Mouse (Mus musculus): ENCODE data around the gene Gbf1. TPM values are rescaled to one million over a fixed set of nuclear protein-coding genes. Genes with fewer than 3 reads are reported as not detected.

The Gbf1 gene
- polyA plus RNA-seq, 1 experiment from 2014 or later, result 32.9 TPM

- H3K9ac ChIP-seq (ENCODE audit: low read depth, low read length), result no peak overlapping the region
- no peak overlapping the region for H3K4me3 ChIP-seq (replicated peaks; ENCODE audit: low read depth, low read length)
- H3K27ac ChIP-seq, result no peak overlapping the region
- no peaks in the 10 kb centered on the region for H3K36me3 ChIP-seq (ENCODE audit: insufficient read depth, low read length)
- no peaks in the 10 kb centered on the region for H3K9me3 ChIP-seq (replicated peaks; ENCODE audit: low read length)
- DNase-seq (ENCODE audit: low spot score), result peak; percentile 67
- 12% methylated on average over 16 of the region's 16 CpGs for WGBS
- TF ChIP-seq CTCF (IDR thresholded peaks at IDR 0.05; ENCODE audit: low read depth), result no peak
- 0 out of 2 replicates have a peak overlapping the region, but pooled peaks have one; percentile 14 for H3K4me2 ChIP-seq (ENCODE audit: low read length)
- H3K27me3 ChIP-seq (ENCODE audit: insufficient read depth, low read length), result peaks cover 66% of the 10 kb centered on the region
- H3K4me1 ChIP-seq (replicated peaks; ENCODE audit: insufficient read depth, low read length), result peaks cover 10% of the 10 kb centered on the region
- ATAC-seq (replicated peaks; ENCODE audit: low FRiP score, low read depth), result no peak
These were observed 166.5 kb downstream of the Gbf1 start for GRCm38 (mm10) chr19:46318586-46319378.

GRCm38 (mm10) chr19:46320076-46320785 is 167.9 kb downstream of the Gbf1 start:
- WGBS, result 78% methylated on average over 8 of the region's 8 CpGs
- Histone ChIP-seq H3K4me3 (replicated peaks; ENCODE audit: low read depth, low read length) (no peak overlapping the region), H3K9ac (ENCODE audit: low read depth, low read length) (no peak overlapping the region), H3K4me1 (replicated peaks; ENCODE audit: insufficient read depth, low read length) (peaks cover 10% of the 10 kb centered on the region), H3K27ac (no peak overlapping the region), H3K27me3 (ENCODE audit: insufficient read depth, low read length) (peaks cover 55% of the 10 kb centered on the region), H3K36me3 (ENCODE audit: insufficient read depth, low read length) (no peaks in the 10 kb centered on the region), H3K4me2 (ENCODE audit: low read length) (no peak overlapping the region), H3K9me3 (replicated peaks; ENCODE audit: low read length) (no peaks in the 10 kb centered on the region)
- TF ChIP-seq CTCF (IDR thresholded peaks at IDR 0.05; ENCODE audit: low read depth), result no peak
- ATAC-seq (replicated peaks; ENCODE audit: low FRiP score, low read depth) (no peak), DNase-seq (ENCODE audit: low spot score) (no peak)

GRCm38 (mm10) chr19:46321101-46321943 is 169.0 kb downstream of the Gbf1 start:
- no peak overlapping the region for H3K4me3 ChIP-seq (replicated peaks; ENCODE audit: low read depth, low read length)
- no peaks in the 10 kb centered on the region for H3K9me3 ChIP-seq (replicated peaks; ENCODE audit: low read length)
- peaks cover 54% of the 10 kb centered on the region for H3K27me3 ChIP-seq (ENCODE audit: insufficient read depth, low read length)
- no peak overlapping the region for H3K4me2 ChIP-seq (ENCODE audit: low read length)
- no peak overlapping the region for H3K27ac ChIP-seq
- no peak for DNase-seq (ENCODE audit: low spot score)
- no peak overlapping the region for H3K9ac ChIP-seq (ENCODE audit: low read depth, low read length)
- no peaks in the 10 kb centered on the region for H3K36me3 ChIP-seq (ENCODE audit: insufficient read depth, low read length)
- TF ChIP-seq CTCF (IDR thresholded peaks at IDR 0.05; ENCODE audit: low read depth), result no peak
- no peak for ATAC-seq (replicated peaks; ENCODE audit: low FRiP score, low read depth)
- WGBS, result 31% methylated on average over 6 of the region's 6 CpGs
- peaks cover 10% of the 10 kb centered on the region for H3K4me1 ChIP-seq (replicated peaks; ENCODE audit: insufficient read depth, low read length)

DNA sequence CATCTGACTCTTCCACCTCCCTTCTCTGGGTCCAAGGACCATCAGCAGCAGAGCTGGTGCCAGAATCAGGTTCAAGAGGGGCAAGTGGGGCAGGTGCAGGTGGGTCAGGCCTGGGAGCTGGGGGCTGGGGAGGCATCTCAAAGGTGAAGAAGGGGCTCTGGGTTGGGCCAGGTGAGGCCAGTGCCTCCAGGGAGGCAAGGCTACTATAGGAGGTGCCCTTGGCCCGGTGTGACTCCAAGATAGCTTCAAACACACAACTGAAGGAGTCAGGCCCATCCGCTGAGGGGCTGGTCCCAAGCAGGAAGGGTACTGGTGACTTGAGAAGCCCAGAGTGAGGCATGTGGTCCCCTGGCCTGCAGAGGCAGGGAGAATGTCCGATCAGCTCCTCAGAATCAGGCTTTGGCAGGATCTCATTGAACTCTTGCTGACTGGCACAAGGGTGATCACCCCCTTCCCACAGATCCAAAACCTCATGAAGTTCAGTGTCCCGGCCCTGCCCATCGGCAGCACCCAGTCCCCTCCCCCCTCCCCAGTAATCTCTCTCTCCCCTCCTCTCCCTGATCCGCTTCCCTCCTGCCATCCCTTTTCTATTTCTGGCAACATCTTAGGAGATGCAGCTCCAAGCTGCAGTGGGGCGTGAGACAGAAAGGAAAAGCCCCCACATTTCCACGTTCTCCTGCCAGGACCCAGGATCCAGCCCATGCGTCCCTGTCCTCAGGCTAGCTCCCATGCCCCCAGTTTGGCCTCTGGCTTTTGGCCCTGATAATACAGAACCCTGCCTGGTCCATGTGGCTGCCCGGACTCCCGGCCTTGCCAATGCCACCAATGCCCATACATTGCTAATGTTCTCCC is 170.1 kb downstream of the Gbf1 start:
- Histone ChIP-seq H3K27ac (no peak overlapping the region), H3K9me3 (replicated peaks; ENCODE audit: low read length) (no peaks in the 10 kb centered on the region), H3K4me2 (ENCODE audit: low read length) (no peak overlapping the region), H3K9ac (ENCODE audit: low read depth, low read length) (no peak overlapping the region), H3K27me3 (ENCODE audit: insufficient read depth, low read length) (peaks cover 49% of the 10 kb centered on the region), H3K36me3 (ENCODE audit: insufficient read depth, low read length) (no peaks in the 10 kb centered on the region), H3K4me3 (replicated peaks; ENCODE audit: low read depth, low read length) (no peak overlapping the region), H3K4me1 (replicated peaks; ENCODE audit: insufficient read depth, low read length) (peaks cover 14% of the 10 kb centered on the region)
- TF ChIP-seq CTCF (IDR thresholded peaks at IDR 0.05; ENCODE audit: low read depth), result no peak
- no peak for ATAC-seq (replicated peaks; ENCODE audit: low FRiP score, low read depth)
- 60% methylated on average over 11 of the region's 11 CpGs for WGBS
- DNase-seq (ENCODE audit: low spot score), result no peak

GRCm38 (mm10) chr19:46322996-46323572 is 170.8 kb downstream of the Gbf1 start:
- H3K4me1 ChIP-seq (replicated peaks; ENCODE audit: insufficient read depth, low read length), result peaks cover 10% of the 10 kb centered on the region; the same call in 1 of the 2 replicates
- H3K9ac ChIP-seq (ENCODE audit: low read depth, low read length), result no peak overlapping the region
- no peak overlapping the region for H3K27ac ChIP-seq
- H3K36me3 ChIP-seq (ENCODE audit: insufficient read depth, low read length), result no peaks in the 10 kb centered on the region
- H3K27me3 ChIP-seq (ENCODE audit: insufficient read depth, low read length), result peaks cover 43% of the 10 kb centered on the region
- no peaks in the 10 kb centered on the region for H3K9me3 ChIP-seq (replicated peaks; ENCODE audit: low read length)
- no peak overlapping the region for H3K4me3 ChIP-seq (replicated peaks; ENCODE audit: low read depth, low read length)
- H3K4me2 ChIP-seq (ENCODE audit: low read length), result no peak overlapping the region
- WGBS, result 68% methylated on average over 13 of the region's 13 CpGs
- TF ChIP-seq CTCF (IDR thresholded peaks at IDR 0.05; ENCODE audit: low read depth), result no peak
- ATAC-seq (replicated peaks; ENCODE audit: low FRiP score, low read depth) (no peak), DNase-seq (ENCODE audit: low spot score) (no peak)

Measured in kidney, postnatal 0 days (tissue).